Mouse (Mus musculus) neural tube, embryonic 13.5 days (tissue): ENCODE data around the gene Cpox. TPM values are rescaled to one million over a fixed set of nuclear protein-coding genes. Genes with fewer than 3 reads are reported as not detected.
"Not testable (repeated sequence)": the region's sequence is repeated elsewhere in the genome, so short reads cannot be mapped to it uniquely, and the experiment has no call there.

Experiments used
- ATAC-seq: fragments of 200-750 bp; cut with Nextera tagmentation; 2 replicates; pipeline ENCODE4 v1.8.0; 2017; ENCODE audit warnings: low read depth, mild to moderate bottlenecking, moderate TSS enrichment, moderate library complexity
- H3K27ac ChIP-seq: fragments of 300-500 bp; sonication (generic); replicated peaks from 2 replicates; pipeline ENCODE4 v1.5.1; 2015; ENCODE audit warnings: moderate library complexity, mild to moderate bottlenecking, inconsistent platforms
- H3K27me3 ChIP-seq: fragments of 300-500 bp; sonication (generic); 2 replicates; pipeline ENCODE4 v1.6.1; 2015; ENCODE audit warnings: mild to moderate bottlenecking, inconsistent platforms
- H3K36me3 ChIP-seq: fragments of 300-500 bp; sonication (generic); 2 replicates; pipeline ENCODE4 v1.6.1; 2015; ENCODE audit warnings: mild to moderate bottlenecking, inconsistent platforms
- H3K4me1 ChIP-seq: fragments of 300-500 bp; sonication (generic); replicated peaks from 2 replicates; pipeline ENCODE4 v1.6.1; 2015; ENCODE audit warnings: inconsistent platforms
- H3K4me2 ChIP-seq: fragments of 300-500 bp; sonication (generic); 2 replicates; pipeline ENCODE4 v1.6.1; 2015; ENCODE audit warnings: inconsistent platforms, mild to moderate bottlenecking, moderate library complexity
- H3K4me3 ChIP-seq: fragments of 300-500 bp; sonication (generic); 2 replicates; pipeline ENCODE4 v1.5.1; 2015; ENCODE audit warnings: mild to moderate bottlenecking, inconsistent platforms
- H3K9ac ChIP-seq: fragments of 300-500 bp; sonication (generic); 2 replicates; pipeline ENCODE4 v1.6.1; 2015; ENCODE audit warnings: moderate library complexity, mild to moderate bottlenecking, inconsistent platforms
- H3K9me3 ChIP-seq: fragments of 300-500 bp; sonication (generic); 2 replicates; pipeline ENCODE4 v1.6.1; 2016; ENCODE audit warnings: inconsistent platforms
- WGBS: fragments of 180-500 bp; shearing (Covaris S2); methylation state at CpG from one replicate; pipeline ENCODE4 v1.1.7; 2015; 5-methylcytosine and 5-hydroxymethylcytosine counted together
- polyA plus RNA-seq: library from polyadenylated mRNA; unstranded; fragments of >200 nt; fragmentation: Nextera tagmentation; extraction: Ambion mirVana; gene quantifications from 2 replicates; pipeline ENCODE4 v1.2.1, GENCODE M21; 2015

Gene Cpox
- polyA plus RNA-seq, 1 experiment from 2014 or later, result 15.4 TPM

- H3K4me1 ChIP-seq, result no peaks in the 10 kb centered on the region
- no peak overlapping the region for H3K4me2 ChIP-seq
- no peak overlapping the region for H3K9ac ChIP-seq
- H3K4me3 ChIP-seq, result no peak overlapping the region
- WGBS, result 95% methylated on average over 10 of the region's 10 CpGs
- H3K27me3 ChIP-seq, result no peaks in the 10 kb centered on the region
- no peak overlapping the region for H3K27ac ChIP-seq
- no peak for ATAC-seq
- no peaks in the 10 kb centered on the region for H3K9me3 ChIP-seq
- no peaks in the 10 kb centered on the region for H3K36me3 ChIP-seq
Observed at GRCm38 (mm10) chr16:58649979-58650378, 20.1 kb upstream of the Cpox start.

GRCm38 (mm10) chr16:58655751-58656150 lies 14.3 kb upstream of the Cpox start:
- H3K27ac ChIP-seq, result no peak overlapping the region

GRCm38 (mm10) chr16:58656526-58656925 lies 13.6 kb upstream of the Cpox start:
- Histone ChIP-seq H3K27me3 (no peaks in the 10 kb centered on the region), H3K9ac (no peak overlapping the region), H3K4me3 (no peak overlapping the region), H3K27ac (no peak overlapping the region), H3K4me2 (no peak overlapping the region), H3K36me3 (no peaks in the 10 kb centered on the region), H3K4me1 (no peaks in the 10 kb centered on the region), H3K9me3 (no peaks in the 10 kb centered on the region)
- WGBS, result 91% methylated on average over 4 of the region's 4 CpGs
- ATAC-seq, result no peak

More at GRCm38 (mm10) chr16:58655751-58656150, 14.3 kb upstream of the Cpox start:
- no peak overlapping the region for H3K4me2 ChIP-seq
- no peaks in the 10 kb centered on the region for H3K36me3 ChIP-seq
- ATAC-seq, result no peak
- H3K4me3 ChIP-seq, result no peak overlapping the region
- no peak overlapping the region for H3K9ac ChIP-seq
- no peaks in the 10 kb centered on the region for H3K9me3 ChIP-seq
- no peaks in the 10 kb centered on the region for H3K4me1 ChIP-seq
- no peaks in the 10 kb centered on the region for H3K27me3 ChIP-seq

- no peak for ATAC-seq
- Histone ChIP-seq H3K4me2 (no peak overlapping the region), H3K4me3 (no peak overlapping the region), H3K4me1 (no peaks in the 10 kb centered on the region), H3K27ac (no peak overlapping the region), H3K9me3 (no peaks in the 10 kb centered on the region), H3K9ac (no peak overlapping the region), H3K36me3 (no peaks in the 10 kb centered on the region), H3K27me3 (no peaks in the 10 kb centered on the region)
- 90% methylated on average over 6 of the region's 6 CpGs for WGBS
Observed at GRCm38 (mm10) chr16:58658668-58659067, 11.4 kb upstream of the Cpox start.

DNA sequence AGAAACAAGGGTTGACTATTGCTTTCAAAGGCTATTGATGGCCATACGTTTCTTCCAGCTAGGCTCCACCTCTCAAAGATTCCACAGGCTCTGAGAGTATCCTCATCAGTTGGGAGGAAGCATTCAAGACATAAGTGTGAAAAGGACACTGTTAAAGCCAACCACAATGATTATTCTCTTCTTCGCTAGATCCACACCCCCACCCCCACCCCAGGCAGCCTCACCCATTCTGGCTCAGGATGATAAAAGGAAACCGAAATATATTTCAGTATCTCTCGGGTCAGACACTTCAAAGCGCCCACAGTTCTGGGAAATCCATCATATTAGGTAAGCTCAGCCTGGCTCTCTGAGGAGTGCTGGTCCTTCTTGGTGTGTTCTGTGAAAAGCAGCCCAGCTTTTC lies 8.3 kb upstream of the Cpox start:
- H3K9me3 ChIP-seq, result no peaks in the 10 kb centered on the region
- H3K36me3 ChIP-seq, result no peaks in the 10 kb centered on the region
- no peak overlapping the region for H3K4me2 ChIP-seq
- no peaks in the 10 kb centered on the region for H3K27me3 ChIP-seq
- ATAC-seq, result no peak
- no peak overlapping the region for H3K9ac ChIP-seq
- no peak overlapping the region for H3K27ac ChIP-seq
- no peaks in the 10 kb centered on the region for H3K4me1 ChIP-seq
- no peak overlapping the region for H3K4me3 ChIP-seq
- WGBS, result 82% methylated on average over 5 of the region's 5 CpGs

DNA sequence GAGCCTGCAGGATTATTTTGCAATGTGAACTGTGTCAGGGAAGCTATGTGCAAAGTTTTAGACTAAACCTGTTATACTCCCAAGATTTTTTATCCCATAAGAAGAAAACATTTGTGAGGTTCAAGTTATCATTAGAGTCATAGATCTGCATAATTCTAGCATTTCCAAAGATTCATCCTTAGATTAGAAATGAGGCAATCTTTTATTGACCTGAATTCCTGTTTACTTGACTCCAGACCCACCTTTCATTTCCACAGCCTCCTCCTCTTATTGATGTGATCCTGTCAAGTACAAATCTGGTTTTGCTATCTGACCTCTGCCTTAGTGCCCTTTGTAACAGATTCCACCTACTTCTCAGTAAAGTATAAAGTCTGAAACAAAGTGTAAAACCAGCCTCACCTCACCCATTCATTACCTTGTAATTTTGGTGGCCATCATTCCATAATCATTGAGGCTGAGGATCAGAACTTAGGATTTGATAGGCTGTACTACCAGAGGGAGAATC lies 7.8 kb upstream of the Cpox start:
- ATAC-seq, result no peak
- no peaks in the 10 kb centered on the region for H3K36me3 ChIP-seq
- H3K4me2 ChIP-seq, result no peak overlapping the region
- H3K27ac ChIP-seq, result no peak overlapping the region
- no peak overlapping the region for H3K4me3 ChIP-seq
- H3K9ac ChIP-seq, result no peak overlapping the region
- H3K27me3 ChIP-seq, result no peaks in the 10 kb centered on the region
- no peaks in the 10 kb centered on the region for H3K9me3 ChIP-seq
- no peaks in the 10 kb centered on the region for H3K4me1 ChIP-seq

DNA sequence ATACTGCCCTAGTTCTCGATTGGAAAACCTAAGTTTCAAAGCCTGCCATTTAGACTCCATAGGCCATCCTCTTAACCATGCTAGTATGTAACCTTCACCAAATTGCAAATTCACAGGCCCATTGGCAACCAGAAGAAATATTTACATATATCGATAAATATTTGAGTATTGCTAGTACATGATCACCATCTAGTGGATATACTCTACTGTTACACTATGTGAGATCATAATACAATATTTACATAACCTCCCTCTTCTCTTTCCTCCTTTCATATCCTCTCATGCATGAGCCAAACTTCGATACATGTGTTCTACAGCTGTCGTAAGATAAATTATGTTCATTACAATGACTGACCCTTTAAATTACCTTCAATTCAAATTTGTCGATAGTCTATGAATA lies 7.1 kb upstream of the Cpox start:
- Histone ChIP-seq H3K27ac (no peak overlapping the region), H3K9ac (no peak overlapping the region), H3K9me3 (no peaks in the 10 kb centered on the region), H3K4me2 (no peak overlapping the region), H3K4me3 (no peak overlapping the region), H3K36me3 (no peaks in the 10 kb centered on the region), H3K4me1 (no peaks in the 10 kb centered on the region), H3K27me3 (no peaks in the 10 kb centered on the region)
- 75% methylated on average over 5 of the region's 5 CpGs for WGBS
- no peak for ATAC-seq

GRCm38 (mm10) chr16:58663816-58664215 lies 6.3 kb upstream of the Cpox start:
- WGBS, result 94% methylated on average over 2 of the region's 2 CpGs
- no peaks in the 10 kb centered on the region for H3K9me3 ChIP-seq
- ATAC-seq, result no peak

GRCm38 (mm10) chr16:58665137-58665536 lies 5.0 kb upstream of the Cpox start:
- H3K9ac ChIP-seq, H3K9me3 ChIP-seq, H3K27me3 ChIP-seq, H3K27ac ChIP-seq, ATAC-seq, H3K36me3 ChIP-seq, H3K4me3 ChIP-seq, H3K4me2 ChIP-seq, H3K4me1 ChIP-seq: not testable (repeated sequence)

More at GRCm38 (mm10) chr16:58663816-58664215, 6.3 kb upstream of the Cpox start:
- H3K27me3 ChIP-seq, result no peaks in the 10 kb centered on the region
- no peaks in the 10 kb centered on the region for H3K36me3 ChIP-seq
- H3K4me3 ChIP-seq, result no peak overlapping the region
- no peaks in the 10 kb centered on the region for H3K4me1 ChIP-seq
- H3K9ac ChIP-seq, result no peak overlapping the region
- no peak overlapping the region for H3K4me2 ChIP-seq
- H3K27ac ChIP-seq, result no peak overlapping the region

DNA sequence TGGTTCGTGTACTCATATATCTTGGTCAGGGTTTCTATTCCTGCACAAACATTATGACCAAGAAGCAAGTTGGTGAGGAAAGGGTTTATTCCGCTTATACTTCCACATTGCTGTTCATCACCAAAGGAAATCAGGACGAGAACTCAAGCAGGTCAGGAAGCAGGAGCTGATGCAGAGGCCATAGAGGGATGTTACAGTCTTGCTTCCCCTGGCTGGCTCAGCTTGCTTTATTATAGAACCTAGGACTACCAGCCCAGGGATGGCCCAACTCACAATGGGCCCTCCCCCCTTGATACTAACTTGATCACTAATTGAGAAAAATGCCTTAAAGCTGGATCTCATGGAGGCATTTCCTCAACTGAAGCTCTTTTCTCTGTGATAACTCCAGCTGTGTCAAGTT lies 3.4 kb upstream of the Cpox start:
- H3K27me3 ChIP-seq, H3K36me3 ChIP-seq, ATAC-seq, H3K4me2 ChIP-seq, H3K9ac ChIP-seq, H3K4me1 ChIP-seq, H3K27ac ChIP-seq, H3K4me3 ChIP-seq, H3K9me3 ChIP-seq: not testable (repeated sequence)
- WGBS, result 82% methylated on average over 3 of the region's 3 CpGs

DNA sequence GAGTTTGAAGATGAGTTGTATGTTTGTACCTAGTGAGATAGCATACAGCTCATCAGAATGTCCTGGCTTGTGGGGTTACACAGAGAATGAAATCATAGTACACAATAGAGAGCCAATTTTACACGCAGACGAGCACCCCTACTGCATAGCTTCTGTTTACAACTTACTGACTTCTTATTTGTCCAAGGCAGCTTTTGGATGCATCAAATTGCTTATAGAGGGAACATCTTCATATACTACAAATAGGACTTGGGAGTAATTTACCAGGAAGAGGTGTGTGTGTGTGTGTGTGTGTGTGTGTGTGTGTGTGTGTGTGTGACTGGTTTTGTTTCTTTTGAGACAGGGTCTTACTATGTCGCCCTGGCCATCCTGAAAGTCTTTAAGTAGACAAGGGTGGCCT lies 1.5 kb upstream of the Cpox start:
- no peak overlapping the region for H3K4me3 ChIP-seq
- no peak overlapping the region for H3K9ac ChIP-seq
- peaks cover 11% of the 10 kb centered on the region for H3K4me1 ChIP-seq
- no peak for ATAC-seq
- H3K9me3 ChIP-seq, result no peaks in the 10 kb centered on the region
- 92% methylated on average over 3 of the region's 3 CpGs for WGBS
- H3K4me2 ChIP-seq, result no peak overlapping the region
- H3K27me3 ChIP-seq, result no peaks in the 10 kb centered on the region
- H3K36me3 ChIP-seq, result peaks cover 7% of the 10 kb centered on the region
- H3K27ac ChIP-seq, result no peak overlapping the region

DNA sequence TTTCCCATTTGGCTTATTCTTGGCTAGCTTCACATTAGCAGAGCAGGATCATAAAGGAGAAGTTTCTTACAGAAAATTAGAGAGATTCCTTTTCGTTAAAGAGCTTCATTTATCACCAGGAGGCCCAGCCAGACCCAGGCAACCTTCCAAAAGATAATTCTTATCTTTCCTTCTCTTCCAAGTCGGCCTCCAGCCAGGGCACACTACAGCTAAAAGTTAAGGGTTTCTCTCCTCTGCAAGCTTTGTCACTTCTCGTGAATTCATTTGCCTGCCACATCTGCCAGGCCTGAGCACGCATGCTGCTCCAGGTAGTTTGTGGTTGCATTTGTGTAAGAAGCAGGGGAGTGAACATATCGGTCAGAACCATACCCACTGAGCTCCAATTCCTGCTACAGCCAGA lies 828 bp upstream of the Cpox start:
- Histone ChIP-seq H3K4me3 (peak overlapping the region; percentile 77), H3K27ac (no peak overlapping the region), H3K4me2 (peak overlapping the region; percentile 69), H3K4me1 (peaks cover 11% of the 10 kb centered on the region), H3K36me3 (peaks cover 14% of the 10 kb centered on the region), H3K9ac (no peak overlapping the region), H3K27me3 (no peaks in the 10 kb centered on the region), H3K9me3 (no peaks in the 10 kb centered on the region)
- no peak for ATAC-seq
- 69% methylated on average over 5 of the region's 5 CpGs for WGBS

DNA sequence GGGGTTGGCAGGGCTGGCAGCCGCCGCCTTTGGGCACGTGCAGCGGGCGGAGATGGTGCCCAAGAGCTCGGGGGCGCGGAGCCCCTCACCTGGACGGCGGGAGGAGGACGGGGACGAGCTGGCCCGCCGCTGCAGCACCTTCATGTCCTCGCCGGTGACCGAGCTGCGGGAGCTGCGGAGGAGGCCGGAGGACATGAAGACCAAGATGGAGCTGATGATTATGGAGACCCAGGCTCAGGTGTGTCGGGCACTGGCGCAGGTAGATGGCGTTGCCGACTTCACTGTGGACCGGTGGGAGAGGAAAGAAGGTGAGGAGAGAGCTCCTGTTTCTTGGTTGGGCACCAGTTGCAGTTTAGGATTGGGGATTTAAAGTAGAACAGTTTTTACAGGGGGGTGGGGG lies 551 bp downstream of the Cpox start:
- Histone ChIP-seq H3K4me1 (peaks cover 11% of the 10 kb centered on the region), H3K4me2 (peak overlapping the region; percentile 69), H3K4me3 (peak overlapping the region; percentile 77), H3K9ac (peak overlapping the region; percentile 77), H3K9me3 (no peaks in the 10 kb centered on the region), H3K27ac (peak overlapping the region; percentile 84), H3K36me3 (peaks cover 26% of the 10 kb centered on the region), H3K27me3 (no peaks in the 10 kb centered on the region)
- 0% methylated on average over 25 of the region's 25 CpGs for WGBS
- peak; percentile 69; the same call in 1 of the 2 replicates for ATAC-seq
